Mouse (Mus musculus) cerebral cortex, adult 2 months (tissue): Measurements from ENCODE around the gene Cd151.

Experiments used
- WGBS: fragments of 180-500 bp; shearing (Covaris S2); methylation state at CpG from one replicate; pipeline ENCODE4 v1.1.7; 2018; 5-methylcytosine and 5-hydroxymethylcytosine counted together

The Cd151 gene

DNA sequence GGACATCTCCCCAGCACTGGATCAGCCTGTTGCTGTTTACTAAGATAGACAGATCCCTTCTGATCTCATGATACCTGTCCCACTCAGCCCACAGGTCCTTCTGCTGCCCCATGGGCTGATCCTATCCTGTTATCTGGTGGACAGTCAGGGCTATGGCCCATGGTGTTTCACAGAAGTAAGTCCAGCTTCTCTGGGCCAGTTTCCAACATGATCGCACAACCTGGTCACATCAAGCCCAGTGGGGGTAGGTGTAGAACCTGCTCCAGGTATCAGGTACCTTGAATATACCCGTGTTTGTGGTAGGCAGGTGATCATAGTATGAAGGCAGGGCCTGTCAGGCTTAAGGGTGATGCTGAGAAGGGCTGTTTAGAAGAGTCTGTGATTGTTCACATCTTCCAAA lies 28.2 kb downstream of the Cd151 start:
- WGBS = 87% methylated on average over 2 of the region's 2 CpGs

DNA sequence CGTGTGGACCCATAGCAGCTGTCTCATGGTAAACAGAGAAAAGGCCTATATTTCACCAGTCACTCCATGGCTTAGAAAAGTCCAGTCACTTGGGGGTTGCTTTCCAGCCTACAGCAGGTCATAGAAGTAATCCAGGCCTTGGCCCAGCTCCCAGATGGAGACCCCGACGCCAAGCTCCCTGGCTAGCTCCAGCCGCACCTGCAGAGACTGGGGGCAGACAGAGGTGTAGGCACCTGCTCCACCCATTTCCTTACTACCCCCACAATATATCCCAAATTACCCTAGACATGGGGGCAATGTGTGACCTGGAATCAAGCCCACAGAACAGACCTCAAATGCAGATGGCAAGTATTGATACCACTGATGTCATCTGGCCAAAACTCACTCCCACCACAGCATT lies 28.7 kb downstream of the Cd151 start:
- 83% methylated on average over 4 of the region's 4 CpGs for WGBS

DNA sequence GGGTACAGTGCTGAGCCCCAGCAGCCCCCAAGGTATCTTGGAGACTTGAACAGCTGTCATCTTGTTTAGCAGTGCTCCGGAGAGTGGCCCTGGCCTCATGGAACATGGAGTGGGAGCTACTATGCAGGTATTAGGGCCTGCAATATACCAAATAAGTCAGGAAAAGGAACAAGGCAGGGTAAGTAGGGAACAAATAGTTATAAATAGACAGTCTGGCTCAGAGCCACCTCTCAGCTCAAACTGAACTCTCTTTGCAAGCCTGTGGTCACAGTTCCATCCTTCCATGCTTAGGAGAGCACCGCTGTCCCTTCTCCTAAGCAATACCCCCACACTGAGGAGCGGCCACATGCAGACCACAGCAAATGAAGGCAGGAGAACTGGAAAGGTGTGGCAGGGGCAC lies 30.4 kb downstream of the Cd151 start:
- 84% methylated on average over 3 of the region's 3 CpGs for WGBS

DNA sequence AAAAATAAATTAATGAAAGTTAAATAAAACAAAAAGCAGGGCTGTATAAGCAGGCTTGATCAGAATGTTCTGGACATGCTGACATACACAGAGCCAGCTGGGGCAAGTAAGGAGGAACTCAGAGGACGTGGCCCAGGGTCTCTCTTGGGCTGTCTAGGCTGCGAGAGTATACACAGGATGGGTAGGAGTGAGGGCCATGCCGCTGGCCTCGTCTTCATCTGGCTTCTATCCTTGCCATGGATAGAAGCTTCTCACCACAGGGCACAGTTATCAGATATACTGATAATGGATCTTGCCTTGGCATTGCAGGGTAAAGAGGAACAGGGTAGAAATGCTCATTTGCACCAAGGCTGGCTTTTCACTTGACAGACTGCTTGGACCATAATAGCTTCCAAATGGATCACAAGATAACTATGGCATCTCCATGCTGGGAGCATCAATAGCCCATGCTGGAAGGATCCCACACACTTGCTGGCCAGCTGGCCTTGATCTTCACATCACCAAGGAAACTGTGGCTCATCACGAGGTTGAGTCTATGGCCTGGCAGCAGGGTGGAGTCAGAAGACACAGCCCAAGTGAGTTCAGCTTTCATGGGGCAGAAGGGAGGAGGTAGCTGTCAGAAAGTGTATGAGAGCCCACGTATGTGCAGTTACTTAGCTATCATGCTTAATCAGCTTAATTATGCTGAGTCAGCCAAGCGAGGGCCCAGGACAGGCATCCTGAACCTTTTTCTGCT lies 34.8 kb downstream of the Cd151 start:
- 84% methylated on average over 7 of the region's 7 CpGs for WGBS

DNA sequence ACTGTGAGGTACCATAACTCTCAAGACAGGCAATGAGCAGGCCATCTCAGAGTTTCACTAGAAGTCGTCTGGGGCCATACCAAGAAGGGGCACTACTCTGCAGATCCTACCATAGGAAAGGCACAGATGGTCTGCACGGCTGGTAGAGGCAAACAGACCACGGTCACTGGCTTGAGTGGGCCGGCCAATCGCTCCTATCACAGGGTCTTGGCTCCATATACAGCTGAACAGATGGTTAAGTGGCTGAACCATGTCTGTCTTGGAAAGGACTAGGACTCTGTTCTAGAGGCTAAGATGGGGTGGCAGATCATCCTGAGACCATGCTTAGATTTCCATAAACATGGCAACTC lies 35.3 kb downstream of the Cd151 start:
- 84% methylated on average over 5 of the region's 5 CpGs for WGBS

DNA sequence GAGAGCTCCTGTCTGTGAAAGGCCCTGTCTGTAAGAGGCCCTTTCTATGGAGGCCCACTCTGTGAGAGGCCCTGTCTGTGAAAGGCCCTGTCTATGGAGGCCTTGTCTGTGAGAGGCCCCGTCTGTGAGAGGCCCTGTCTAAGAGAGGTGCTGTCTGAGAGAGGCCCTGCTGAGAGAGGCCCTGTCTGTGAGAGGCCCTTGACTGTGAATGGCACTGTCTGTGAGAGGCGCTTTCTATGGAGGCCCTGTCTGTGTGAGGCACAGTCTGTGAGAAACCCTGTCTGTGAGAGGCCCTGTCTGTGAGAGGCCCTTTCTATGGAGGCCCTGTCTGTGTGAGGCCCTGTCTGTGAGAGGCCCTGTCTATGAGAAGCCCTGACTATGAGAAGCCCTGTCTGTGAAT lies 39.1 kb downstream of the Cd151 start:
- 87% methylated on average over 2 of the region's 2 CpGs for WGBS

DNA sequence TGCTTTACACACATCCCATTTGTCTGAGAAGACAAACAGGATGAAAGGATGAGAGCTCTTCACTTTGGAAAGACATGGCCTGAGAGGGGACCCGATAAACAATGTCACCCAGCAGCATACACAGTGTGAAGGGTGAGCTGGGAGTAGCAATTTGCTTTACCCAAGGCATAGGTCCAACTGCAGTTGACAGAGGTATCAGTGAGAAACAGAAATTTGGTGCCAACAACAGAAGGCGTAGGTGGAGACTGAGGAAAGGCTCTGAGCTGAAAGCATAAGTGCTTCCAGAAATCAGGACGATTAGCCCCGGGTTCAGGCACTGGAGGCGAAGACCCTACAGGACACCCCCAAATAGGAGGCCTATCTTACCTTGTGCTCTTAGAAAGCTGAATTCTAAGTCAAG lies 43.0 kb downstream of the Cd151 start:
- WGBS = 72% methylated on average over 5 of the region's 5 CpGs

DNA sequence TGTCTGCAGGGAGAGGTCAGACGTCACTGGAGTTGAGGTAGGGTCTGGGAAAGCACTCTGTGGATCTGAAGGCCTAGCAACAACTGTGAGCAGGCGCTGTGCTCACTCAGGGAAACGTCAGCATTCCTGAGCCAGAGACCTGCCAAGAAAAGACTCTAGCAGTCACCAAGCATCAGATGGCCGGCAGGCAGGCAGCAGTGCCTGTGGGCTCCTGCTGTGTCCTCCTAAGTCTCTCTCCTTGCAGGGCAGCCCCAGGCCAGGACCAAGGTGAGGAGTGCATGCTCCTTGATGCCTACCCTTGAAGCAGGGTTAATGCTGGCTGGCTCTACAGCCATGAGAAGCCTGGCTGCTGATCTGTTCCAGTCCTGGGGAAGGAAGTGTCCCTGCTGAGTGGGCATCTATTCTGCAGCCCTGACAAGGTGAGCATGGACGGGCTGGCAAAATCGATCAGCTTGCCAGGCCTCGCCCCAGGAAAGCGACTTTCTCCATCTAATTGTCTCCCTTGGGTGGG lies 43.5 kb downstream of the Cd151 start:
- WGBS = 70% methylated on average over 8 of the region's 8 CpGs

DNA sequence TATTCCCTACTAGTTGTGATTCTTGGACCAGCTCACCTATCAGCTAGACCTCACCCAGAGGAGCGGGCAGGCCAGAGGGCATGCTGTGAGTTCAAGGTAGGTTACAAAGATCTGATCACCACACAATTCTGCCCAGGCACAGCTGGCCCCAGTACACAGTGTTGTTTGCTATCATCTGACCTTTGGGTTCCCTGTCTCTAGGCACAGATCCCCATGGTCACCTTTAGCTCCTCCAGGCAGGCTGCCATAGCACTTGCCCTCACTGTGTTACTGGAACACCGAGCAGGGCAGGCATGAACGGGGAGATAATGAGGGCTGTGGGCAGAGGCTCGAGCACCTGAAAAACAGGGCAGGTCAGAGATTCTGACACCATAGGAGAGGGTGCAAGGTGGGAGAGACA lies 50.4 kb downstream of the Cd151 start:
- WGBS = 92% methylated on average over 4 of the region's 4 CpGs

DNA sequence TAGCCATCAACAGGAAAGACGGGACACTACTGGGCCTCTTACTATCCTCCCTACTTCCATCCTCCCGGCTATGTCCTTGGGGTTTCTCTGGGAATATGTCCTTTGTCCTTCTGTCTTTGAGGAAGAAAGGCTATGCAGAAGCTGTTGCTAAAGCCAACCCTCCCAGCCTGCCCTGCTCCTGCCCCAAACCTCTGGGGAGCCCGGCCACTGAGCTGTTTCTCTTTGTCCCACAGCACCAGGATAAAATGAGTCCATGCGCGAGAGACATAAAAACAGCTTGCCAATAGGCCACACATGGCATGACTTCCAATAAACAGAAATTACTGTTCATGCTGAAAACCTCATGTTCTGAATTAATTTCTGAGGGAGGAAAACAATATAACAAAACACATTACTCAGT lies 51.1 kb downstream of the Cd151 start:
- WGBS = 83% methylated on average over 5 of the region's 5 CpGs

DNA sequence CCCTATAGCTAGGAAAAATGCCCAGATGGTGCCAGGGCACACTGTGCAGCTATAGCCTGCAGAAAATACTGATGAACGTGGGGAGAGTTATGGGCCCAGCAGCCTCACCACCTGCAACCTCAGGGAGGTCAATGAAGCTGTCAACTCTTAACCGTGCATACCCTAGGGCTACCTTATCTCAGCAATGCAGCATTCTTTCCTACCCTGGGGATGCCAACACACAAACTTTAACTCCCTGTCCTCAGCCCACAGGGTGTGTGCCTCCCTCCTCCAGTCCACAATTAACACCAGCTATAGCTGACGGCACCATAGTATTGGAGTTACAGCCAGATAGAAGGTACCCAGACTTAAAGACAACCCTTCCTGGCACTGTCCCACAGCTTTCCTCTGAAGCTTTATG lies 51.7 kb downstream of the Cd151 start:
- WGBS = 87% methylated on average over 3 of the region's 3 CpGs

DNA sequence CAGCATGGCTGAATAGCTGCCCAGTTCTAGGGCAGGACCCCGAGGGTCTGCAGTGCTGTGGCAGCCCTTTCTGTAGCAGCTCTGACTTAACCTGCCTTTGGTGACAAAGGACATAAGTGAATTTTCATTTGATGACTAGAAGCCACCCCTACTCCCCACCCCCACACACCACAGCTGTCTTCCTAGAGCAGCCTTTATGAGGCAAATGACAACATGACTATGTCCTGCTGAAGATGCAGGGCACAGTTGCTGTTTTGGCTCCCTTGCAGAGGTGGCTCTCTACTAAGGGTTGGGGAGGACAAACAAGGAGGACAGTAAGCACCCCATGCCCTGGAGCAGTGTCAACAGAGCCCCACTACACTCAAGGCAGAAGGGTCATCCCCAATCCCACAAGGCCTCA lies 52.6 kb downstream of the Cd151 start:
- 92% methylated on average over 1 of the region's 1 CpGs for WGBS
